Mouse (Mus musculus) myocyte (in vitro differentiated cells): Measurements from ENCODE around the gene Pigg.

Experiments used
- MAX ChIP-seq: IDR thresholded peaks from one replicate; pipeline ENCODE4 v1.6.1; 2011; ENCODE audit warnings: low read depth, mild to moderate bottlenecking, control low read depth
- MYOD1 ChIP-seq, 3 experiments: IDR thresholded peaks; one replicate each; pipeline ENCODE4 v1.6.1; 2011; ENCODE audit warnings: control low read depth in 2 of 3, low read depth in 2 of 3, mild to moderate bottlenecking in 2 of 3, moderate library complexity in 1 of 3; ENCODE audit not compliant: insufficient read length in 2 of 3, control insufficient read depth in 1 of 3
- POLR2A ChIP-seq: IDR thresholded peaks from one replicate; pipeline ENCODE4 v1.6.1; 2011; ENCODE audit warnings: low read depth, mild to moderate bottlenecking, control low read depth, moderate library complexity; ENCODE audit not compliant: insufficient read length
- POLR2AphosphoS2 ChIP-seq: IDR thresholded peaks from one replicate; pipeline ENCODE4 v1.6.1; 2011; ENCODE audit warnings: low read depth, control low read depth; ENCODE audit not compliant: insufficient read length
- SRF ChIP-seq: IDR thresholded peaks from one replicate; pipeline ENCODE4 v1.6.1; 2011; ENCODE audit warnings: low read depth; ENCODE audit not compliant: control insufficient read depth, insufficient read length
- TCF3 ChIP-seq: IDR thresholded peaks from one replicate; pipeline ENCODE4 v1.6.1; 2011; ENCODE audit warnings: low read depth, control low read depth; ENCODE audit not compliant: insufficient read length

- no peak for TF ChIP-seq POLR2A
- TF ChIP-seq MYOD1 (IDR thresholded peaks at IDR 0.05; ENCODE audit: control insufficient read depth in 1 of 3, insufficient read length in 2 of 3, low read depth in 2 of 3): no peak
- no peak for TF ChIP-seq MAX
- TF ChIP-seq TCF3: no peak
- TF ChIP-seq SRF: no peak
- no peak for TF ChIP-seq POLR2AphosphoS2
Observed at GRCm38 (mm10) chr5:108386449-108386848, 74.0 kb downstream of the Pigg start.
